Mouse (Mus musculus): ENCODE data around the gene Cacna1g.

Gene Cacna1g

DNA sequence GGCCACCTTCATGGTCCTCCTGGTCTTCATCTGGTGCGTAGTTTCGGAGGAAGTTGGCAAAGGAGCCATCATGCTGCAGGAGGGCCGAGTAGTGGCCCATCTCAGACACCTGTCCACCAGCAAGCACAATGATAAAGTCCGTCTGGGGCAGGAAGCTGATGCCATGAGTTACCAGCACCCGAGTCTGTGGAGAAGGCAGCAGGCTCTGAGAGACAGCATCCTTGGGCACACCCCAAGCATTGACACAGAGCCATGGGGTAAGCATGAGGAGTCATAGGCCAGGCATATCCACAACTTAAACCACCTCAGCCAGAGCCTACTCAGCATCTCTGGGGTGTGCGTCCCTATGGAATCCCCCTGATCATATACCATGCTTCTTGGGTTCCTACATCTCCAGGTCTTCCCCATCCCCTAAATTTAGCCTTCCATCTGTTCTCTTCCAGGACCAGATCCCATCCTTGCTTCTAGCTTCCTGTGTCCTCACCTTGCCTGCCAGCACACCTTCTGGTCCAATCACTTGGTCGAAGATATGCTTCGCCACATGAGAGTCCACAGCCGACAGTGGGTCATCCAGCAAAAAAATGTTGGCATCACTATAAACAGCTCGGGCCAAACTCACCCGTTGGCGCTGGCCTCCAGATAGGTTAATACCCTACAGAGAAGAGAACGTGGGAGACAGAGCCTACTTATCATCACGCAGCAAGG, 112.7 kb downstream of the Cacna1g start:
- no peak for DNase-seq (ENCODE audit: low spot score in 2 of 2)

DNA sequence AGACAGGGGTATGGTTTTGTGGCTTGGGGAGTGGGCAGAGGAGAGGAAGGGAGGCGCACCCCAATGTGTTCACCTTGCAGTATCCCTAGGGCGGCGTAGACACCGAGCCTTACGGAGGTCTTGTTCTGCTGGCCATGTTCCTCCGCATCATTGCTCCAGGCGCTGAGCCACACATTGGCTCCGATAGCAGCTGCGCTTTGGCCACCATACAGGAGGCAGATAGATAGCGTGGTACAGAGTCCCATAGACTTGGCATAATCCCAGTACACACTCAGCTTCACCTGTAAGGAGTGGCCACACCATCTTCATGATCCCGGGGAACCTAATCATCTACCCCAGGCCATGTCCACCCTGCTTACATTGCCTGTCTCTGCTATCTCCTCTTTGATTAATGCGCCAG, 114.8 kb downstream of the Cacna1g start:
- no peak for DNase-seq (ENCODE audit: low spot score in 2 of 2)

Measured in frontal cortex, postnatal 10 days (tissue).